Mouse (Mus musculus): ENCODE measurements around the gene S100a3. TPM values are rescaled to one million over a fixed set of nuclear protein-coding genes. Genes with fewer than 3 reads are reported as not detected.
A peak's percentile ranks its signal among the peaks of the same experiment; 100 is the strongest.

S100a3 gene
- polyA plus RNA-seq, 1 experiment from 2014 or later = 2.6 TPM

GRCm38 (mm10) chr3:90525421-90525820 is 35.0 kb upstream of the S100a3 start:
- WGBS = 64% methylated on average over 4 of the region's 4 CpGs
- Histone ChIP-seq H3K36me3 (ENCODE audit: control insufficient read depth, insufficient read depth, low read length) (no peaks in the 10 kb centered on the region), H3K9ac (ENCODE audit: low read length) (no peak overlapping the region), H3K27me3 (ENCODE audit: control insufficient read depth, insufficient read depth, low read length) (no peaks in the 10 kb centered on the region), H3K9me3 (replicated peaks; ENCODE audit: control insufficient read depth, low read length) (no peaks in the 10 kb centered on the region), H3K27ac (ENCODE audit: low read length) (peak overlapping the region; percentile 89), H3K4me2 (ENCODE audit: low read depth, low read length) (no peak overlapping the region), H3K4me1 (ENCODE audit: control insufficient read depth, insufficient read depth, low read length) (peaks cover 4% of the 10 kb centered on the region; the same call in 1 of the 2 replicates), H3K4me3 (replicated peaks; ENCODE audit: low read length) (no peak overlapping the region)
- no peak for ATAC-seq (ENCODE audit: insufficient read depth, low FRiP score)

GRCm38 (mm10) chr3:90526076-90526475 is 34.3 kb upstream of the S100a3 start:
- peaks cover 4% of the 10 kb centered on the region; the same call in 1 of the 2 replicates for H3K4me1 ChIP-seq (ENCODE audit: control insufficient read depth, insufficient read depth, low read length)
- ATAC-seq (ENCODE audit: insufficient read depth, low FRiP score) = peak; percentile 39
- WGBS = 72% methylated on average over 2 of the region's 2 CpGs
- H3K9me3 ChIP-seq (replicated peaks; ENCODE audit: control insufficient read depth, low read length) = no peaks in the 10 kb centered on the region
- H3K4me2 ChIP-seq (ENCODE audit: low read depth, low read length) = 0 out of 2 replicates have a peak overlapping the region, but pooled peaks have one; percentile 6
- no peak overlapping the region; the same call in 1 of the 2 replicates for H3K4me3 ChIP-seq (replicated peaks; ENCODE audit: low read length)
- peak overlapping the region; percentile 89 for H3K27ac ChIP-seq (ENCODE audit: low read length)
- H3K9ac ChIP-seq (ENCODE audit: low read length) = peak overlapping the region; percentile 61
- no peaks in the 10 kb centered on the region for H3K36me3 ChIP-seq (ENCODE audit: control insufficient read depth, insufficient read depth, low read length)
- H3K27me3 ChIP-seq (ENCODE audit: control insufficient read depth, insufficient read depth, low read length) = no peaks in the 10 kb centered on the region

- peak; percentile 96 for ATAC-seq (ENCODE audit: insufficient read depth, low FRiP score)
- WGBS = 46% methylated on average over 5 of the region's 5 CpGs
- peaks cover 4% of the 10 kb centered on the region; the same call in 1 of the 2 replicates for H3K4me1 ChIP-seq (ENCODE audit: control insufficient read depth, insufficient read depth, low read length)
- no peaks in the 10 kb centered on the region for H3K36me3 ChIP-seq (ENCODE audit: control insufficient read depth, insufficient read depth, low read length)
- H3K27ac ChIP-seq (ENCODE audit: low read length) = peak within 1 kb of the TSS; percentile 89
- peak within 1 kb of the TSS; percentile 34 for H3K4me3 ChIP-seq (replicated peaks; ENCODE audit: low read length)
- H3K4me2 ChIP-seq (ENCODE audit: low read depth, low read length) = peak within 1 kb of the TSS; percentile 43
- H3K9me3 ChIP-seq (replicated peaks; ENCODE audit: control insufficient read depth, low read length) = no peaks in the 10 kb centered on the region
- H3K9ac ChIP-seq (ENCODE audit: low read length) = peak within 1 kb of the TSS; percentile 61
- H3K27me3 ChIP-seq (ENCODE audit: control insufficient read depth, insufficient read depth, low read length) = no peaks in the 10 kb centered on the region
Observed at GRCm38 (mm10) chr3:90526580-90526979, 33.8 kb upstream of the S100a3 start, which contains the start of gene S100a14. TSS of gene S100a14 (plus strand) at chr3:90526856.

- Histone ChIP-seq H3K4me1 (ENCODE audit: control insufficient read depth, insufficient read depth, low read length) (peaks cover 4% of the 10 kb centered on the region; the same call in 1 of the 2 replicates), H3K27me3 (ENCODE audit: control insufficient read depth, insufficient read depth, low read length) (no peaks in the 10 kb centered on the region), H3K4me3 (replicated peaks; ENCODE audit: low read length) (peak overlapping the region; percentile 34), H3K4me2 (ENCODE audit: low read depth, low read length) (peak overlapping the region; percentile 43), H3K9ac (ENCODE audit: low read length) (peak overlapping the region; percentile 54), H3K27ac (ENCODE audit: low read length) (peak overlapping the region; percentile 71), H3K36me3 (ENCODE audit: control insufficient read depth, insufficient read depth, low read length) (no peaks in the 10 kb centered on the region), H3K9me3 (replicated peaks; ENCODE audit: control insufficient read depth, low read length) (no peaks in the 10 kb centered on the region)
- no peak for ATAC-seq (ENCODE audit: insufficient read depth, low FRiP score)
- 74% methylated on average over 7 of the region's 7 CpGs for WGBS
Observed at GRCm38 (mm10) chr3:90527291-90527873, 33.0 kb upstream of the S100a3 start.

GRCm38 (mm10) chr3:90531713-90532112 is 28.7 kb upstream of the S100a3 start:
- Histone ChIP-seq H3K9me3 (replicated peaks; ENCODE audit: control insufficient read depth, low read length) (no peaks in the 10 kb centered on the region), H3K9ac (ENCODE audit: low read length) (no peak overlapping the region), H3K4me2 (ENCODE audit: low read depth, low read length) (no peak overlapping the region), H3K4me1 (ENCODE audit: control insufficient read depth, insufficient read depth, low read length) (no peaks in the 10 kb centered on the region; the same call in 1 of the 2 replicates), H3K4me3 (replicated peaks; ENCODE audit: low read length) (no peak overlapping the region), H3K36me3 (ENCODE audit: control insufficient read depth, insufficient read depth, low read length) (no peaks in the 10 kb centered on the region), H3K27ac (ENCODE audit: low read length) (peak overlapping the region; percentile 21; the same call in 1 of the 2 replicates), H3K27me3 (ENCODE audit: control insufficient read depth, insufficient read depth, low read length) (no peaks in the 10 kb centered on the region)
- WGBS = 56% methylated on average over 5 of the region's 5 CpGs
- no peak for ATAC-seq (ENCODE audit: insufficient read depth, low FRiP score)

- Histone ChIP-seq H3K4me3 (replicated peaks; ENCODE audit: low read length) (no peak overlapping the region), H3K27me3 (ENCODE audit: control insufficient read depth, insufficient read depth, low read length) (no peaks in the 10 kb centered on the region), H3K4me2 (ENCODE audit: low read depth, low read length) (no peak overlapping the region), H3K9ac (ENCODE audit: low read length) (no peak overlapping the region), H3K36me3 (ENCODE audit: control insufficient read depth, insufficient read depth, low read length) (no peaks in the 10 kb centered on the region), H3K4me1 (ENCODE audit: control insufficient read depth, insufficient read depth, low read length) (peaks cover 4% of the 10 kb centered on the region; the same call in 1 of the 2 replicates), H3K27ac (ENCODE audit: low read length) (no peak overlapping the region), H3K9me3 (replicated peaks; ENCODE audit: control insufficient read depth, low read length) (no peaks in the 10 kb centered on the region)
- 48% methylated on average over 1 of the region's 1 CpGs for WGBS
- no peak for ATAC-seq (ENCODE audit: insufficient read depth, low FRiP score)
Observed at GRCm38 (mm10) chr3:90535446-90535845, 24.9 kb upstream of the S100a3 start.

GRCm38 (mm10) chr3:90537141-90537904 is 23.1 kb upstream of the S100a3 start, which contains the start of gene S100a16:
TSS of gene S100a16 (plus strand) at chr3:90537254.
- Histone ChIP-seq H3K4me1 (ENCODE audit: control insufficient read depth, insufficient read depth, low read length) (peaks cover 13% of the 10 kb centered on the region; the same call in 1 of the 2 replicates), H3K36me3 (ENCODE audit: control insufficient read depth, insufficient read depth, low read length) (no peaks in the 10 kb centered on the region), H3K27me3 (ENCODE audit: control insufficient read depth, insufficient read depth, low read length) (no peaks in the 10 kb centered on the region), H3K27ac (ENCODE audit: low read length) (peak within 1 kb of the TSS; percentile 86), H3K4me3 (replicated peaks; ENCODE audit: low read length) (peak within 1 kb of the TSS; percentile 35), H3K9ac (ENCODE audit: low read length) (peak within 1 kb of the TSS; percentile 63), H3K4me2 (ENCODE audit: low read depth, low read length) (peak within 1 kb of the TSS; percentile 51), H3K9me3 (replicated peaks; ENCODE audit: control insufficient read depth, low read length) (no peaks in the 10 kb centered on the region)
- peak; percentile 86 for ATAC-seq (ENCODE audit: insufficient read depth, low FRiP score)
- 31% methylated on average over 10 of the region's 10 CpGs for WGBS

GRCm38 (mm10) chr3:90537905-90538296 is 22.5 kb upstream of the S100a3 start:
- Histone ChIP-seq H3K4me2 (ENCODE audit: low read depth, low read length) (peak overlapping the region; percentile 51), H3K4me1 (ENCODE audit: control insufficient read depth, insufficient read depth, low read length) (peaks cover 13% of the 10 kb centered on the region; the same call in 1 of the 2 replicates), H3K27ac (ENCODE audit: low read length) (peak overlapping the region; percentile 86), H3K36me3 (ENCODE audit: control insufficient read depth, insufficient read depth, low read length) (no peaks in the 10 kb centered on the region), H3K4me3 (replicated peaks; ENCODE audit: low read length) (peak overlapping the region; percentile 35), H3K9me3 (replicated peaks; ENCODE audit: control insufficient read depth, low read length) (no peaks in the 10 kb centered on the region), H3K9ac (ENCODE audit: low read length) (peak overlapping the region; percentile 63), H3K27me3 (ENCODE audit: control insufficient read depth, insufficient read depth, low read length) (no peaks in the 10 kb centered on the region)
- ATAC-seq (ENCODE audit: insufficient read depth, low FRiP score) = peak; percentile 48; the same call in 1 of the 2 replicates
- 63% methylated on average over 5 of the region's 5 CpGs for WGBS

- 50% methylated on average over 4 of the region's 4 CpGs for WGBS
- peak; percentile 31; the same call in 1 of the 2 replicates for ATAC-seq (ENCODE audit: insufficient read depth, low FRiP score)
Observed at GRCm38 (mm10) chr3:90540904-90541303, 19.5 kb upstream of the S100a3 start.

More at GRCm38 (mm10) chr3:90540904-90541303, 19.5 kb upstream of the S100a3 start:
- peak overlapping the region; percentile 44 for H3K9ac ChIP-seq (ENCODE audit: low read length)
- no peaks in the 10 kb centered on the region for H3K9me3 ChIP-seq (replicated peaks; ENCODE audit: control insufficient read depth, low read length)
- H3K27me3 ChIP-seq (ENCODE audit: control insufficient read depth, insufficient read depth, low read length) = no peaks in the 10 kb centered on the region
- H3K27ac ChIP-seq (ENCODE audit: low read length) = peak overlapping the region; percentile 28
- peak overlapping the region; percentile 21 for H3K4me3 ChIP-seq (replicated peaks; ENCODE audit: low read length)
- H3K36me3 ChIP-seq (ENCODE audit: control insufficient read depth, insufficient read depth, low read length) = no peaks in the 10 kb centered on the region
- peak overlapping the region; percentile 37 for H3K4me2 ChIP-seq (ENCODE audit: low read depth, low read length)
- peaks cover 13% of the 10 kb centered on the region; the same call in 1 of the 2 replicates for H3K4me1 ChIP-seq (ENCODE audit: control insufficient read depth, insufficient read depth, low read length)
